Mouse (Mus musculus) hindbrain, embryonic 10.5 days (tissue): Measurements from ENCODE around the gene Spg7. TPM values are rescaled to one million over a fixed set of nuclear protein-coding genes. Genes with fewer than 3 reads are reported as not detected.

ENCODE experiments used
- DNase-seq: peaks from one replicate; pipeline ENCODE4 v3.0.0-alpha.2; 2017; ENCODE audit warnings: low spot score
- H3K27ac ChIP-seq: fragments of 300-500 bp; sonication (generic); 2 replicates; pipeline ENCODE4 v1.5.1; 2016; ENCODE audit warnings: mild to moderate bottlenecking, moderate library complexity
- H3K27me3 ChIP-seq: fragments of 300-500 bp; sonication (generic); 2 replicates; pipeline ENCODE4 v1.6.1; 2016; ENCODE audit warnings: mild to moderate bottlenecking; ENCODE audit not compliant: poor library complexity, insufficient read depth, severe bottlenecking
- H3K36me3 ChIP-seq: fragments of 300-500 bp; sonication (generic); 2 replicates; pipeline ENCODE4 v1.6.1; 2016; ENCODE audit warnings: mild to moderate bottlenecking, moderate library complexity
- H3K4me1 ChIP-seq: fragments of 300-500 bp; sonication (generic); replicated peaks from 2 replicates; pipeline ENCODE4 v1.6.1; 2016; ENCODE audit warnings: mild to moderate bottlenecking
- H3K4me3 ChIP-seq: fragments of 300-500 bp; sonication (generic); 2 replicates; pipeline ENCODE4 v1.5.1; 2016; ENCODE audit warnings: mild to moderate bottlenecking, moderate library complexity
- H3K9me3 ChIP-seq: fragments of 300-500 bp; sonication (generic); 2 replicates; pipeline ENCODE4 v1.6.1; 2016; ENCODE audit warnings: mild to moderate bottlenecking, moderate library complexity
- WGBS: fragments of 180-500 bp; shearing (Covaris S2); methylation state at CpG from one replicate; pipeline ENCODE4 v1.1.7; 2016; 5-methylcytosine and 5-hydroxymethylcytosine counted together
- polyA plus RNA-seq: library from polyadenylated mRNA; unstranded; fragments of >200 nt; fragmentation: Nextera tagmentation; extraction: Ambion mirVana; gene quantifications from 2 replicates; pipeline ENCODE4 v1.2.1, GENCODE M21; 2016

Gene Spg7
- polyA plus RNA-seq, 1 experiment from 2014 or later, result 56.6 TPM

DNA sequence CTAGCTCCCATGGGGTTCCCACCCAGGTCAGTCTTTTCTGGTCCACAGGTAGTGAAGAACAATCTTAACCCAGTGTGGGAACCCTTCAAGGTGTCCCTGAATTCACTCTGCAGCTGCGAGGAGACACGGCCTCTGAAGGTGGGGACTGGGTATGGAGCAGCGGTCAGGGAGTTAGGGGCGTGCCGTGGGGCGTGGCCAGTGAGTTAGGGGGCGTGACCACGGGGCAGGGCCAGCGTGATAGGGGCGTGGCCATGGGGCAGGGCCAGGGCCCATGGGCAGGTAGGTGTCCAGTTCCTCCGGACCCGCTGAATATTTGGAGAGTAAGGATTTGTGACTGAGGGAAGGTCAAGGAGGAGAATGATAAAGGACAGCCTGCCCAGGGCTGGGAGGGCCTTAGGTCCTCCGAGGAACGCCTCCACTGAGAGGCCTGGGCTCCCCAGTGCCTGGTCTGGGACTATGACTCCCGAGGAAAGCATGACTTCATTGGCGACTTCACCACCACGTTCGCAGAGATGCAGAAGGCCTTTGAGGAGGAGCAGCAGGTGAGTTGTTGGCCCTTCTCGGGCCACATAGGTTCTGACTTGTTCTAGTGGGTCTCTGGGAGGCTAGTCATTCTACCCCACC is 63.6 kb downstream of the Spg7 start:
- Histone ChIP-seq H3K27ac (no peak overlapping the region), H3K4me3 (peak overlapping the region; percentile 26), H3K36me3 (no peaks in the 10 kb centered on the region), H3K9me3 (no peaks in the 10 kb centered on the region), H3K27me3 (peaks cover 59% of the 10 kb centered on the region), H3K4me1 (peaks cover 29% of the 10 kb centered on the region)
- WGBS, result 3% methylated on average over 19 of the region's 19 CpGs
- peak; percentile 70 for DNase-seq

DNA sequence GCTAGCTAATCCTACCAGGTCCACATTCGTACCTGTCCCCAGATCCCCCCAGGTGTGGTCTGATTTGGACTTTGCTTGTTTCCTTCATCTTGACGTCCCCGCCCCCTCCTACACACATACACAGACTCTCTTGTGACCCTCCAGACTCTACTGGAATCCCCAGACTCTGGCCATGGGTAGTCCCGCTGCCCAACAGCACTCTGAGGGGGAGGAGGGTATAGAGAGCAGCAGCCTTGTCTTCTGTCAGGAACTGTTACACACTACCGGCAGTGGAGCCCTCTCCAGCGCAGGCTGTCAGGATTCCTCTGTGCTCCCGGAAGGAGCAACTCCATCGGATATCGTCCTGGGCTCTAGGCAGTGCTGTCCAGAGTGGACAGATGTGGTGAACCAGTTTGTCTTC is 68.3 kb downstream of the Spg7 start:
- no peak overlapping the region for H3K4me3 ChIP-seq
- H3K4me1 ChIP-seq, result peaks cover 36% of the 10 kb centered on the region
- no peak overlapping the region for H3K27ac ChIP-seq
- no peak for DNase-seq
- H3K27me3 ChIP-seq, result peaks cover 19% of the 10 kb centered on the region
- WGBS, result 74% methylated on average over 9 of the region's 9 CpGs
- H3K9me3 ChIP-seq, result 0 out of 2 replicates have a peak, but pooled peaks cover 4% of the 10 kb centered on the region
- H3K36me3 ChIP-seq, result no peaks in the 10 kb centered on the region

DNA sequence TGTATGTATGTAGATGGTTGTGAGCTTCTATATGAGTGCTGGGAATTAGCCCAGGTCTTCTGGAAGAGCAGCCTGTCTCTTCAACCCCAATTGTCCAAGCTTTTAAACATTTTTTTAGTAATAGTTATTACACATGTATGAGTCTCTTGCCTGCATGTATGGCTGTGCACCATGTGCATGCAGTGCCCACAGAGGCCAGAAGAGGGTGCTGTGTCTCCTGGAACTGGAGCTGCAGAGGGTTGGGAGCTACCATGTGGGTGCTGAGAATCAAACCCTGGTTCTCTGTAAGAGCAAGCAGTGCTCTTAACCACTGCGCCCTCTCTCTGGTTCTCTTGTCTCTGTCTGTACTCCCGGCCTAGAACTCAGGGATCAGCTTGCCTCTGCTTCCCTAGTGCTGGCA is 70.2 kb downstream of the Spg7 start:
- Histone ChIP-seq H3K27me3 (no peaks in the 10 kb centered on the region; the same call in none of the 2 replicates), H3K27ac (no peak overlapping the region), H3K9me3 (0 out of 2 replicates have a peak, but pooled peaks cover 4% of the 10 kb centered on the region), H3K4me1 (peaks cover 31% of the 10 kb centered on the region), H3K36me3 (no peaks in the 10 kb centered on the region), H3K4me3 (no peak overlapping the region)
- WGBS, result 96% methylated on average over 2 of the region's 2 CpGs
- DNase-seq, result no peak

GRCm38 (mm10) chr8:123134149-123134713 is 71.5 kb downstream of the Spg7 start:
- no peaks in the 10 kb centered on the region; the same call in 1 of the 2 replicates for H3K27me3 ChIP-seq
- H3K27ac ChIP-seq, result 0 out of 2 replicates have a peak overlapping the region, but pooled peaks have one; percentile 13
- peaks cover 33% of the 10 kb centered on the region for H3K4me1 ChIP-seq
- no peak overlapping the region for H3K4me3 ChIP-seq
- DNase-seq, result no peak
- 0 out of 2 replicates have a peak, but pooled peaks cover 4% of the 10 kb centered on the region for H3K9me3 ChIP-seq
- no peaks in the 10 kb centered on the region for H3K36me3 ChIP-seq
- 86% methylated on average over 11 of the region's 11 CpGs for WGBS

DNA sequence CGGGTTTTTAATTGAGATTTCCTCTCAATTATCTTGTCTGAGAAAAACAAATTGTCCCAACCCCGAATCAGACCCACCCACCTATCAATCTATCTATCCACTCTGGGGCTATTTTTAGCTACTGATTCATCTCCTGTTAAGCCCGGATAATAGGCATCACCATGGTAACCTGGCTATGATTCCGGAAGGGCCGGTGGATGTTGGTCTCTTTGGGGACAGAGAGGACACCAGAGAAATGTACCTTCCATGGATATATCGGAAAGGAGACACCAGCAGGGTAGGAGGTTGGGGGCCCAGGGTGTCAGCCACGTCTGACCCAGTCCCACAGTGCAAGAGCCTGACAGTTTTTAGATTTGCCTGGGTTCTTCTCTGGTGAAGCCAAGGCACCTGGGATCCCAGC is 72.7 kb downstream of the Spg7 start:
- peak; percentile 44 for DNase-seq
- peak overlapping the region; percentile 7; the same call in 1 of the 2 replicates for H3K4me3 ChIP-seq
- H3K4me1 ChIP-seq, result peaks cover 33% of the 10 kb centered on the region
- no peaks in the 10 kb centered on the region for H3K36me3 ChIP-seq
- peak overlapping the region; percentile 69 for H3K27ac ChIP-seq
- 0 out of 2 replicates have a peak, but pooled peaks cover 4% of the 10 kb centered on the region for H3K9me3 ChIP-seq
- 23% methylated on average over 7 of the region's 7 CpGs for WGBS
- no peaks in the 10 kb centered on the region; the same call in 1 of the 2 replicates for H3K27me3 ChIP-seq

- WGBS, result 52% methylated on average over 9 of the region's 9 CpGs
- DNase-seq, result no peak
These were observed 73.1 kb downstream of the Spg7 start for GRCm38 (mm10) chr8:123135806-123136205.

GRCm38 (mm10) chr8:123136287-123136686 is 73.5 kb downstream of the Spg7 start:
- H3K36me3 ChIP-seq, result no peaks in the 10 kb centered on the region
- no peak overlapping the region for H3K27ac ChIP-seq
- 85% methylated on average over 9 of the region's 9 CpGs for WGBS
- H3K27me3 ChIP-seq, result no peaks in the 10 kb centered on the region; the same call in 1 of the 2 replicates
- no peak overlapping the region for H3K4me3 ChIP-seq
- peaks cover 29% of the 10 kb centered on the region for H3K4me1 ChIP-seq
- DNase-seq, result no peak
- 0 out of 2 replicates have a peak, but pooled peaks cover 4% of the 10 kb centered on the region for H3K9me3 ChIP-seq

More at GRCm38 (mm10) chr8:123135806-123136205, 73.1 kb downstream of the Spg7 start:
- Histone ChIP-seq H3K27ac (peak overlapping the region; percentile 69), H3K4me3 (peak overlapping the region; percentile 7; the same call in 1 of the 2 replicates), H3K36me3 (no peaks in the 10 kb centered on the region), H3K9me3 (0 out of 2 replicates have a peak, but pooled peaks cover 4% of the 10 kb centered on the region), H3K4me1 (peaks cover 33% of the 10 kb centered on the region), H3K27me3 (no peaks in the 10 kb centered on the region; the same call in 1 of the 2 replicates)

DNA sequence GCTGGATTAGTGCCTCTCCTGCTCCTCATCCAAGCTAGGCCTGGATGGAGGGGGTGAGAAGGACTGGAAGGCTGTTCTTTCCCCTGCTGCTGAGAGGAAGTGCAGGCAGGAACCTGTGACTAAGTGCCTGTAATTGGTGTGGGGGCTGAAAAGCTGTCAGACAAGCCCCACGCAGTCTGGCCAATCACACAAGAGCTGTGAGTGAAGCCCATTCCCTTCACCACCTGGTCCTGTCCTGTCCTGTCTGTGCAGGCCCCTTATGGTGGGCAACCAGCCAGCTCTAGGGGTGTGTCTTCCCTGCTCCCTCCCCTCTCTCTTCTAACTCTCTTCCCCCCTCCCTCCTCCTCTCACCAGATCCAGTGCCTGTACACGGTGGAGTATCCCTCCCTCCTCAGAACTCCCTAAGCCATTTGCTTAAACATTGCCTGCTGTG is 74.9 kb downstream of the Spg7 start:
- 22% methylated on average over 2 of the region's 2 CpGs for WGBS
- 0 out of 2 replicates have a peak, but pooled peaks cover 4% of the 10 kb centered on the region for H3K9me3 ChIP-seq
- no peaks in the 10 kb centered on the region; the same call in 1 of the 2 replicates for H3K27me3 ChIP-seq
- H3K4me3 ChIP-seq, result no peak overlapping the region
- peak overlapping the region; percentile 57 for H3K27ac ChIP-seq
- no peaks in the 10 kb centered on the region for H3K36me3 ChIP-seq
- DNase-seq, result peak; percentile 27
- H3K4me1 ChIP-seq, result peaks cover 29% of the 10 kb centered on the region

DNA sequence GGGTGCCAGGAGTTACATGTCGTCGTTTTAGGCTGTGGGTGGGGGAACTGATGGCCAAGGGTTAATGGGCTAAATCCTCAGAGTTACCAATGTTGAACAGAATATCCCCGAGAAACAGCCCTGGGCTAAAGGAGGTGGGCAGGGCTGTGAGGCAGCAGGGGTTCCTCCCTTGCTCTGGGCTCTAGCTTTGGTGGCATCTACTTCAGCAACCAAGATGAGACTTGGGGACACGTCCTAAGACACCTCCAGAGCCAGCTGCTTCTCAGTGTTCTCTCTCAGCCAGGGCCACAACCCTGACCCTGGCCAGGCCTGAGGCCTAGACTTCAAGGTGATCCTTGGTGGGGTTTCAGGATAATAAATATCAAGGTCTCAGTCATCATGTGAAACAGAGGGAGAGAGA is 76.0 kb downstream of the Spg7 start:
- no peaks in the 10 kb centered on the region for H3K9me3 ChIP-seq
- H3K27ac ChIP-seq, result no peak overlapping the region
- DNase-seq, result no peak
- no peak overlapping the region for H3K4me3 ChIP-seq
- 64% methylated on average over 4 of the region's 4 CpGs for WGBS
- H3K4me1 ChIP-seq, result peaks cover 29% of the 10 kb centered on the region
- no peaks in the 10 kb centered on the region; the same call in 1 of the 2 replicates for H3K27me3 ChIP-seq
- no peaks in the 10 kb centered on the region for H3K36me3 ChIP-seq

- Histone ChIP-seq H3K4me3 (no peak overlapping the region), H3K27ac (no peak overlapping the region), H3K9me3 (no peaks in the 10 kb centered on the region), H3K4me1 (peaks cover 10% of the 10 kb centered on the region), H3K36me3 (no peaks in the 10 kb centered on the region), H3K27me3 (no peaks in the 10 kb centered on the region; the same call in 1 of the 2 replicates)
- DNase-seq, result no peak
- 87% methylated on average over 14 of the region's 14 CpGs for WGBS
These were observed 79.2 kb downstream of the Spg7 start for GRCm38 (mm10) chr8:123141741-123142462.

- WGBS, result 61% methylated on average over 6 of the region's 6 CpGs
- H3K4me3 ChIP-seq, result no peak overlapping the region
- no peaks in the 10 kb centered on the region for H3K4me1 ChIP-seq
- no peaks in the 10 kb centered on the region for H3K36me3 ChIP-seq
- peak; percentile 23 for DNase-seq
- no peak overlapping the region for H3K27ac ChIP-seq
- no peaks in the 10 kb centered on the region for H3K9me3 ChIP-seq
- no peaks in the 10 kb centered on the region for H3K27me3 ChIP-seq
These were observed 82.5 kb downstream of the Spg7 start for GRCm38 (mm10) chr8:123145279-123145678.

- 85% methylated on average over 7 of the region's 7 CpGs for WGBS
- no peak for DNase-seq
- no peak overlapping the region for H3K27ac ChIP-seq
- H3K27me3 ChIP-seq, result no peaks in the 10 kb centered on the region
- no peaks in the 10 kb centered on the region for H3K36me3 ChIP-seq
- no peak overlapping the region for H3K4me3 ChIP-seq
- no peaks in the 10 kb centered on the region; the same call in 1 of the 2 replicates for H3K4me1 ChIP-seq
- H3K9me3 ChIP-seq, result no peaks in the 10 kb centered on the region
These were observed 83.6 kb downstream of the Spg7 start for GRCm38 (mm10) chr8:123146390-123146789.
